Mouse (Mus musculus) heart, embryonic 13.5 days (tissue): ENCODE results near the gene Gpc3. TPM values are rescaled to one million over a fixed set of nuclear protein-coding genes. Genes with fewer than 3 reads are reported as not detected.

Experiments used
- ATAC-seq: fragments of 200-750 bp; cut with Nextera tagmentation; 2 replicates; pipeline ENCODE4 v1.8.0; 2017; ENCODE audit warnings: moderate TSS enrichment; ENCODE audit not compliant: insufficient number of reproducible peaks, low FRiP score, low TSS enrichment; ENCODE audit errors: extremely low read depth
- H3K27ac ChIP-seq: fragments of 300-500 bp; sonication (generic); replicated peaks from 2 replicates; pipeline ENCODE4 v1.5.1; 2015; ENCODE audit warnings: moderate library complexity, mild to moderate bottlenecking, inconsistent platforms
- H3K27me3 ChIP-seq: fragments of 300-500 bp; sonication (generic); replicated peaks from 2 replicates; pipeline ENCODE4 v1.6.1; 2015; ENCODE audit warnings: mild to moderate bottlenecking, inconsistent platforms
- H3K36me3 ChIP-seq: fragments of 300-500 bp; sonication (generic); 2 replicates; pipeline ENCODE4 v1.6.1; 2015; ENCODE audit warnings: mild to moderate bottlenecking, inconsistent platforms
- H3K4me1 ChIP-seq: fragments of 300-500 bp; sonication (generic); 2 replicates; pipeline ENCODE4 v1.6.1; 2015; ENCODE audit warnings: inconsistent platforms
- H3K4me2 ChIP-seq: fragments of 300-500 bp; sonication (generic); 2 replicates; pipeline ENCODE4 v1.6.1; 2015; ENCODE audit warnings: inconsistent platforms, mild to moderate bottlenecking, moderate library complexity
- H3K4me3 ChIP-seq: fragments of 300-500 bp; sonication (generic); 2 replicates; pipeline ENCODE4 v1.5.1; 2015; ENCODE audit warnings: moderate library complexity, mild to moderate bottlenecking, inconsistent platforms
- H3K9ac ChIP-seq: fragments of 300-500 bp; sonication (generic); 2 replicates; pipeline ENCODE4 v1.6.1; 2015; ENCODE audit warnings: inconsistent platforms, mild to moderate bottlenecking, moderate library complexity
- H3K9me3 ChIP-seq: fragments of 300-500 bp; sonication (generic); 2 replicates; pipeline ENCODE4 v1.6.1; 2016; ENCODE audit warnings: inconsistent platforms
- WGBS: fragments of 180-500 bp; shearing (Covaris S2); methylation state at CpG from one replicate; pipeline ENCODE4 v1.1.7; 2015; ENCODE audit warnings: mixed read lengths; 5-methylcytosine and 5-hydroxymethylcytosine counted together
- polyA plus RNA-seq: library from polyadenylated mRNA; unstranded; fragments of >200 nt; fragmentation: Nextera tagmentation; extraction: Ambion mirVana; gene quantifications from 2 replicates; pipeline ENCODE4 v1.2.1, GENCODE M21; 2015

The Gpc3 gene
- polyA plus RNA-seq, 1 experiment from 2014 or later = 511 TPM

- WGBS = 70% methylated on average over 5 of the region's 5 CpGs
- no peak overlapping the region for H3K4me2 ChIP-seq
These were observed 55.2 kb downstream of the Gpc3 start for GRCm38 (mm10) chrX:52558526-52558925.

DNA sequence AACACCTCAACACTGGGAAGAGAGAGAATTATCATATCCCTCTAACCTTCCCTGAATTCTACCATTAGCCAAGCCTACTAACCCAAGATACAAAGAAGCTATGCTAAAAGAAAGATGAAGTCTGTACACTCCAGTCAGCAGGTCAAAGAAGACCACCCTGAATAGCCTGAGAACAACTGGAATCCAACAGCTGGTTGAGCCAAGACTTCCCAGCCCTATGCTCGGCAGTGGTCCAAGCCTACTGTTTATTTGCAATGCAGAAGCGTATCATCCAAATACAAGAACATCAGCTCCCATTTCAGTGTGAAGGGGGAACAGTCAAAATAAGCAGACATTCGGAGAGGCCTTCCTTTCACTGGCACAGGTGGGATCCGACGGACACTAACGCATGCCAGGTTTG is 56.3 kb downstream of the Gpc3 start:
- H3K9ac ChIP-seq = no peak overlapping the region
- no peak overlapping the region for H3K27ac ChIP-seq
- 80% methylated on average over 6 of the region's 6 CpGs for WGBS
- H3K9me3 ChIP-seq = no peaks in the 10 kb centered on the region
- H3K4me1 ChIP-seq = peaks cover 8% of the 10 kb centered on the region; the same call in 1 of the 2 replicates
- H3K4me3 ChIP-seq = no peak overlapping the region
- no peak for ATAC-seq
- H3K4me2 ChIP-seq = no peak overlapping the region
- no peaks in the 10 kb centered on the region for H3K27me3 ChIP-seq
- H3K36me3 ChIP-seq = no peaks in the 10 kb centered on the region

More at GRCm38 (mm10) chrX:52558526-52558925, 55.2 kb downstream of the Gpc3 start:
- H3K9ac ChIP-seq = no peak overlapping the region
- no peak overlapping the region for H3K4me3 ChIP-seq
- H3K27me3 ChIP-seq = no peaks in the 10 kb centered on the region
- H3K9me3 ChIP-seq = no peaks in the 10 kb centered on the region
- peaks cover 11% of the 10 kb centered on the region; the same call in 1 of the 2 replicates for H3K4me1 ChIP-seq
- ATAC-seq = no peak
- H3K27ac ChIP-seq = no peak overlapping the region
- no peaks in the 10 kb centered on the region for H3K36me3 ChIP-seq

- peaks cover 17% of the 10 kb centered on the region for H3K4me1 ChIP-seq
- no peaks in the 10 kb centered on the region for H3K27me3 ChIP-seq
- H3K9me3 ChIP-seq = no peaks in the 10 kb centered on the region
- H3K4me2 ChIP-seq = no peak overlapping the region
- H3K27ac ChIP-seq = no peak overlapping the region
- H3K4me3 ChIP-seq = no peak overlapping the region
- ATAC-seq = no peak
- 76% methylated on average over 1 of the region's 1 CpGs for WGBS
- H3K9ac ChIP-seq = no peak overlapping the region
- no peaks in the 10 kb centered on the region for H3K36me3 ChIP-seq
These were observed 62.5 kb downstream of the Gpc3 start for GRCm38 (mm10) chrX:52551296-52551695.

DNA sequence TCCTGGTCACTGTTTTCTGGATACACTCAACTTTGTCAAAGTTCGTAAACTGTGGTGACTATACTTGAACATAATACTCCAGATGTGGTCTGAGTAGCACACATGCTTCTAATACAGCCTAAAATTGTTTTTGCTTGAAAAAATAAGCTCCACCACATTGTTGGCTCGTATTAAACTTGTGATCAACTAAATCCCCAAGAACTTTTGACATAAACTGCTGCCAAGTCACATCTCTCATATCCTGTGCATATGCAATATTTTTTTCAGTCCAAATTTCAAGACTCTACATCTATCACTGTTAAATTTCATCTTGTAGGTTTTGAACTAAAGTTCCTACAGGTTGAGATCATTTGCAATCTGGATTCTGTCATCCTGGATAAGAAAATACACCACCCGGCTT is 69.1 kb downstream of the Gpc3 start:
- H3K9ac ChIP-seq = no peak overlapping the region
- no peaks in the 10 kb centered on the region for H3K9me3 ChIP-seq
- no peak overlapping the region for H3K4me3 ChIP-seq
- H3K4me1 ChIP-seq = peaks cover 14% of the 10 kb centered on the region
- H3K4me2 ChIP-seq = no peak overlapping the region
- no peaks in the 10 kb centered on the region for H3K27me3 ChIP-seq
- H3K36me3 ChIP-seq = no peaks in the 10 kb centered on the region
- 59% methylated on average over 3 of the region's 3 CpGs for WGBS
- ATAC-seq = no peak
- no peak overlapping the region for H3K27ac ChIP-seq

GRCm38 (mm10) chrX:52537282-52537681 is 76.5 kb downstream of the Gpc3 start:
- H3K4me1 ChIP-seq = peaks cover 10% of the 10 kb centered on the region
- H3K4me2 ChIP-seq = no peak overlapping the region
- H3K27me3 ChIP-seq = no peaks in the 10 kb centered on the region
- no peak overlapping the region for H3K9ac ChIP-seq
- ATAC-seq = no peak
- no peaks in the 10 kb centered on the region for H3K36me3 ChIP-seq
- H3K4me3 ChIP-seq = no peak overlapping the region
- no peak overlapping the region for H3K27ac ChIP-seq
- 74% methylated on average over 5 of the region's 5 CpGs for WGBS
- no peaks in the 10 kb centered on the region for H3K9me3 ChIP-seq

GRCm38 (mm10) chrX:52533766-52534165 is 80.0 kb downstream of the Gpc3 start:
- no peak for ATAC-seq
- Histone ChIP-seq H3K27me3 (no peaks in the 10 kb centered on the region), H3K4me1 (peaks cover 10% of the 10 kb centered on the region), H3K9ac (no peak overlapping the region), H3K4me2 (no peak overlapping the region), H3K36me3 (no peaks in the 10 kb centered on the region), H3K27ac (no peak overlapping the region), H3K4me3 (no peak overlapping the region), H3K9me3 (no peaks in the 10 kb centered on the region)
- WGBS = 40% methylated on average over 1 of the region's 1 CpGs

GRCm38 (mm10) chrX:52533098-52533497 is 80.7 kb downstream of the Gpc3 start:
- no peaks in the 10 kb centered on the region for H3K27me3 ChIP-seq
- no peaks in the 10 kb centered on the region for H3K9me3 ChIP-seq
- no peak overlapping the region for H3K4me3 ChIP-seq
- H3K4me1 ChIP-seq = peaks cover 10% of the 10 kb centered on the region
- no peak overlapping the region for H3K4me2 ChIP-seq
- no peak for ATAC-seq
- 66% methylated on average over 4 of the region's 4 CpGs for WGBS
- H3K27ac ChIP-seq = no peak overlapping the region
- no peaks in the 10 kb centered on the region for H3K36me3 ChIP-seq
- no peak overlapping the region for H3K9ac ChIP-seq

DNA sequence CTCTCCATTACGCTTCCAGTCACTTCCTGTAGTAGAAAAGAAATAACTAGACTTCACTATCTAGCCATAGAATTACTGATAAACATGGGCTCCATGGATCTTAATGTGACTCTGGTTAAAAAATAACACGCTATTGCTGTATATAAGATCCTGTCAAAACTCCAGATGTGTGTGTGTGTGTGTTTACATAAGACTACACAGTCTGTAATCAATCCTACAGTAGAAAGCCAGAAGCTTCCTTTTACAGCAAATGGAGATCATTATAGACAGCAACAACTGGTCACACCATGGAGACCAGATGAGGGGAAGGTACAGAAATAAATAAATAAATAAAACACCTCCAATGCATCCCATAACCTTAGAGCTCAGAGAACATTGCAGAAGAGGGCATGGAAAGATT is 81.6 kb downstream of the Gpc3 start:
- Histone ChIP-seq H3K27me3 (no peaks in the 10 kb centered on the region), H3K4me3 (no peak overlapping the region), H3K9ac (no peak overlapping the region), H3K36me3 (no peaks in the 10 kb centered on the region), H3K9me3 (no peaks in the 10 kb centered on the region), H3K4me1 (peaks cover 10% of the 10 kb centered on the region), H3K4me2 (no peak overlapping the region), H3K27ac (no peak overlapping the region)
- no peak for ATAC-seq
- 47% methylated on average over 2 of the region's 2 CpGs for WGBS

DNA sequence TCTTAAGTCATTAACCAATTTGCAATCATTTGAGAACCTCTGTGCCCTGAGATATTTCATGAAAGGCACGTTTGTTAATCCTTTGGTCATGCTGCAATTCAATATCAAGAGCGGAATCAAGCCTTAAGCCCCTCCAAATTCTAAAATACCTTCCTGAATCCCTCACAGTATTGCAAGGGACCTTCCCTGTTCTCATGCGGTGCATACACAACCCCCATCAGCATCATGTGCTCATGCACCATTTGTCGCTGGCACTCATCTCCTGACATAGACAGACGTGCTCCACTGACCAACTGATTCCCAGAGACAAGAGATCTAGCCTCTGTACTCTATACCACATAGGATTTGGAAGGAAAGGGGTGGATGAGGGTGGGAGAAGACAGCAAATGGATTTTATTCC is 87.7 kb downstream of the Gpc3 start:
- Histone ChIP-seq H3K9ac (no peak overlapping the region), H3K4me1 (peaks cover 7% of the 10 kb centered on the region; the same call in 1 of the 2 replicates), H3K4me3 (no peak overlapping the region), H3K27ac (no peak overlapping the region), H3K9me3 (no peaks in the 10 kb centered on the region), H3K36me3 (no peaks in the 10 kb centered on the region), H3K4me2 (no peak overlapping the region), H3K27me3 (no peaks in the 10 kb centered on the region)
- no peak for ATAC-seq
- WGBS = 58% methylated on average over 5 of the region's 5 CpGs

GRCm38 (mm10) chrX:52525132-52525531 is 88.6 kb downstream of the Gpc3 start:
- 40% methylated on average over 3 of the region's 3 CpGs for WGBS
- H3K4me2 ChIP-seq = no peak overlapping the region
- no peaks in the 10 kb centered on the region for H3K36me3 ChIP-seq
- H3K9me3 ChIP-seq = no peaks in the 10 kb centered on the region
- no peaks in the 10 kb centered on the region for H3K27me3 ChIP-seq
- H3K4me3 ChIP-seq = no peak overlapping the region
- no peak overlapping the region for H3K9ac ChIP-seq
- H3K4me1 ChIP-seq = peaks cover 7% of the 10 kb centered on the region; the same call in 1 of the 2 replicates
- no peak overlapping the region for H3K27ac ChIP-seq
- ATAC-seq = no peak

- Histone ChIP-seq H3K9ac (no peak overlapping the region), H3K4me2 (0 out of 2 replicates have a peak overlapping the region, but pooled peaks have one; percentile 7), H3K27me3 (no peaks in the 10 kb centered on the region), H3K4me1 (peaks cover 19% of the 10 kb centered on the region), H3K4me3 (no peak overlapping the region), H3K36me3 (no peaks in the 10 kb centered on the region), H3K27ac (peak overlapping the region; percentile 62; the same call in 1 of the 2 replicates), H3K9me3 (no peaks in the 10 kb centered on the region)
- no peak for ATAC-seq
- WGBS = 32% methylated on average over 3 of the region's 3 CpGs
These were observed 99.2 kb downstream of the Gpc3 start for GRCm38 (mm10) chrX:52514553-52514952.

DNA sequence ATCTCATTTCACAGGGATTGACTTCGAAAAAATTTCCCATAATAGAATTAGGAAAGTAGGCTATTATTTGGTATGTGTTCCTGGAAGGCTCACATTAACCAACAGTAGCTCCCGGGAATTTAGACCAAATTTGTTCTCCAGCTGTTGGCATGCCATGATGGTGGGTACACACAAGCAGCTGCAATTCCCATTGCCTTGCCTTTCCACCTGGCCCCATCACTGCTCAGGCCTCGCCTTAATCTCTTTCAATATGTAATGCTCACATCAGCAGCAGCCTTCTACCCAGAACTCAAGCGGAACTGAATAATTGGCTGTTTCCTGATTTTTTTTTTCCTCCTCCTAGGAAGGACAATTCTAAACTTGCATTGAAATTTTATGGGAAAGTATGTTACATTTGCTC is 102.6 kb downstream of the Gpc3 start:
- ATAC-seq = no peak
- H3K9ac ChIP-seq = no peak overlapping the region
- H3K36me3 ChIP-seq = no peaks in the 10 kb centered on the region
- 75% methylated on average over 4 of the region's 4 CpGs for WGBS
- H3K27me3 ChIP-seq = no peaks in the 10 kb centered on the region
- no peak overlapping the region for H3K4me2 ChIP-seq
- no peak overlapping the region for H3K27ac ChIP-seq
- H3K4me3 ChIP-seq = no peak overlapping the region
- H3K4me1 ChIP-seq = peaks cover 34% of the 10 kb centered on the region
- no peaks in the 10 kb centered on the region for H3K9me3 ChIP-seq
